Mouse (Mus musculus) heart, adult 8-10 months (tissue): ENCODE measurements at regions not wholly inside any gene's neighbourhood (a gene's known extent, or its start where the extent isn't known, plus 50 kb on each side); places are given as distances from the start of the nearest gene placed in this dataset.
A peak's percentile ranks its signal among the peaks of the same experiment; 100 is the strongest.

Experiments used
- DNase-seq: peaks from one replicate; pipeline ENCODE4 v3.0.0; 2022; ENCODE audit warnings: low spot score

GRCm38 (mm10) chr11:24535462-24535861 is 457.6 kb downstream of the Bcl11a start:
- DNase-seq: no peak

- DNase-seq: no peak
Measured at GRCm38 (mm10) chr11:24537721-24538120, 459.9 kb downstream of the Bcl11a start.

GRCm38 (mm10) chr11:24569655-24570054 is 491.8 kb downstream of the Bcl11a start:
- DNase-seq: no peak

GRCm38 (mm10) chr11:24613529-24613928 is 535.7 kb downstream of the Bcl11a start:
- no peak for DNase-seq

- no peak for DNase-seq
Measured at GRCm38 (mm10) chr11:24615436-24615835, 537.6 kb downstream of the Bcl11a start.

- no peak for DNase-seq
Measured at GRCm38 (mm10) chr11:24618586-24618985, 540.7 kb downstream of the Bcl11a start.

GRCm38 (mm10) chr11:24619021-24619420 is 541.2 kb downstream of the Bcl11a start:
- DNase-seq: no peak

GRCm38 (mm10) chr11:24628619-24629018 is 550.8 kb downstream of the Bcl11a start:
- DNase-seq: no peak

GRCm38 (mm10) chr11:24629431-24629830 is 551.6 kb downstream of the Bcl11a start:
- DNase-seq: peak; percentile 50

GRCm38 (mm10) chr11:24630403-24630900 is 552.6 kb downstream of the Bcl11a start:
- no peak for DNase-seq

- no peak for DNase-seq
Measured at GRCm38 (mm10) chr11:24631651-24632050, 553.8 kb downstream of the Bcl11a start.

- no peak for DNase-seq
Measured at GRCm38 (mm10) chr11:24636716-24637115, 558.9 kb downstream of the Bcl11a start.

GRCm38 (mm10) chr11:24643439-24644109 is 565.7 kb downstream of the Bcl11a start:
- DNase-seq: peak; percentile 34

- no peak for DNase-seq
Measured at GRCm38 (mm10) chr11:24652852-24653251, 575.0 kb downstream of the Bcl11a start.

- no peak for DNase-seq
Measured at GRCm38 (mm10) chr11:24664082-24664481, 586.2 kb downstream of the Bcl11a start.

- no peak for DNase-seq
Measured at GRCm38 (mm10) chr11:24665310-24665709, 587.5 kb downstream of the Bcl11a start.

- DNase-seq: no peak
Measured at GRCm38 (mm10) chr11:24671662-24672061, 593.8 kb downstream of the Bcl11a start.

GRCm38 (mm10) chr11:24673248-24674207 is 595.7 kb downstream of the Bcl11a start:
- peak; percentile 28 for DNase-seq

- DNase-seq: peak; percentile 47
Measured at GRCm38 (mm10) chr11:24674208-24674571, 596.3 kb downstream of the Bcl11a start.

GRCm38 (mm10) chr11:24677016-24677415 is 599.2 kb downstream of the Bcl11a start:
- DNase-seq: no peak

- DNase-seq: no peak
Measured at GRCm38 (mm10) chr11:24679581-24679980, 601.7 kb downstream of the Bcl11a start.

GRCm38 (mm10) chr11:24682423-24682822 is 604.6 kb downstream of the Bcl11a start:
- DNase-seq: no peak
